Mouse (Mus musculus) testis, adult 2 months (tissue): Measurements from ENCODE around the gene Olfr1048. TPM values are rescaled to one million over a fixed set of nuclear protein-coding genes. Genes with fewer than 3 reads are reported as not detected.
"Not testable (repeated sequence)": the region's sequence is repeated elsewhere in the genome, so short reads cannot be mapped to it uniquely, and the experiment has no call there.

Experiments used
- H3K27ac ChIP-seq: fragments of 200-500 bp; 2 replicates; pipeline ENCODE4 v1.5.1; 2012; ENCODE audit warnings: low read depth, low read length; ENCODE audit not compliant: control insufficient read depth, insufficient read depth
- H3K27me3 ChIP-seq: fragments of 200-500 bp; 2 replicates; pipeline ENCODE4 v1.6.1; 2012; ENCODE audit warnings: mild to moderate bottlenecking, low read length, moderate library complexity; ENCODE audit not compliant: control insufficient read depth, insufficient read depth
- H3K36me3 ChIP-seq: fragments of 200-500 bp; 2 replicates; pipeline ENCODE4 v1.6.1; 2012; ENCODE audit warnings: mild to moderate bottlenecking, low read length; ENCODE audit not compliant: control insufficient read depth, insufficient read depth
- H3K4me1 ChIP-seq: fragments of 200-500 bp; 2 replicates; pipeline ENCODE4 v1.6.1; 2012; ENCODE audit warnings: low read length; ENCODE audit not compliant: control insufficient read depth, insufficient read depth
- H3K4me3 ChIP-seq: fragments of 200-500 bp; 2 replicates; pipeline ENCODE4 v1.5.1; 2012; ENCODE audit warnings: low read depth, mild to moderate bottlenecking, low read length, moderate library complexity, mixed read lengths; ENCODE audit not compliant: control insufficient read depth
- CTCF ChIP-seq: fragments of 200-500 bp; IDR thresholded peaks from 2 replicates; pipeline ENCODE4 v1.5.1; 2012; ENCODE audit warnings: low read depth, mild to moderate bottlenecking, inconsistent platforms, low read length, moderate library complexity; ENCODE audit not compliant: control insufficient read depth, insufficient read depth, insufficient replicate concordance
- POLR2A ChIP-seq: fragments of 200-500 bp; IDR thresholded peaks from 2 replicates; pipeline ENCODE4 v1.6.1; 2012; ENCODE audit warnings: low read depth, mild to moderate bottlenecking, inconsistent platforms, low read length, moderate library complexity; ENCODE audit not compliant: control insufficient read depth
- polyA plus RNA-seq: library from polyadenylated mRNA; depleted of rRNA; stranded (reverse); fragments of >200 nt; gene quantifications from 2 replicates; pipeline ENCODE4 v1.2.3, GENCODE M21; 2012; rRNA removed

Olfr1048 gene
- not detected in 2 replicates for polyA plus RNA-seq

- H3K4me1 ChIP-seq, result no peaks in the 10 kb centered on the region
- H3K27ac ChIP-seq, result no peak within 1 kb of the TSS
- TF ChIP-seq POLR2A (no peak), CTCF (no peak)
- no peaks in the 10 kb centered on the region for H3K36me3 ChIP-seq
- H3K27me3 ChIP-seq, result no peaks in the 10 kb centered on the region
- H3K4me3 ChIP-seq, result no peak within 1 kb of the TSS
These were observed at the start of gene Olfr1048 for GRCm38 (mm10) chr2:86240189-86240588. TSS of gene Olfr1048 (minus strand) at chr2:86240289.

GRCm38 (mm10) chr2:86278988-86279387 lies 38.9 kb upstream of the Olfr1048 start, which contains the start of gene Olfr1051:
TSS of gene Olfr1051 (minus strand) at chr2:86279088.
- H3K27ac ChIP-seq, H3K4me3 ChIP-seq, H3K4me1 ChIP-seq, H3K27me3 ChIP-seq, H3K36me3 ChIP-seq: not testable (repeated sequence)

DNA sequence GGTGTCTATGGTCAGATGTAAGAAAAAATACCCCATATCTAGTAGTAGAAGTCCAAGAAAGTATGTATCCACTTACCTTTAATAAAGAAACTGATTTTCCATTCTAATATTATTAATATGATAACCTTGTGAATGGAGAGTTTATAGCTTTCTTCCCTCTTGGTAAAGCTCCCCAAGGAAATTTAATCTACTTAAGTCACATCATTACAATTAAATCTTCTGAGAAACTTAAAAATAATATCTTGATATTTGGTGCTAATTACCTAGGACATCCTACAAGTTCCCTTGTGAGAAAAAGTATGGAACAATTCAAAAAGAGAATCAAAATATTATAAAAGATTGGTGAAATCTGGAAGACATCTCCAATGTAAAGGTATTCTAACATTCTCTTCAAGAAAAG lies 18.1 kb upstream of the Olfr1048 start, which contains the start of gene Olfr1049:
Olfr1049 (minus strand) TSS at position 101 of the 400 bp plus-strand sequence.
- not testable (repeated sequence) for H3K4me1 ChIP-seq, H3K27me3 ChIP-seq, H3K27ac ChIP-seq, H3K36me3 ChIP-seq, H3K4me3 ChIP-seq

DNA sequence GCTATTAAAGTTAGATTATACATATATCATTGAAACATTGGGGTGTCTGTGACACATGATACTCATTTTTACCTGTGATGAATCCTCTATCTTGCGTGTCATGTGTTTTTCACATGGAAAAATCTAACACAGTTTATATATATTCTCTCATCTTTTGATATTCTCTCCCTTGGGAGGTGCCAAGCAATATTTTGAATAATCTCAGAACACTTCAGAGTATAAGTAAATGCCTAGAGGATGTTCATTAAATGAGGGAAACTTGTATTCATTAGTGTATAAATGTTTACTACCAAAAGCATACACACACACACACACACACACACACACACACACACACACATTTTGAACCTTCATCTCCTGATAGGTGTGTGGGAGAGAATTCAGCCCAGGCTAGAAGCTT lies 8.8 kb downstream of the Olfr1048 start, which contains the start of gene Olfr1047:
Olfr1047 (minus strand) TSS at position 101 of the 400 bp plus-strand sequence.
- H3K27me3 ChIP-seq, result no peaks in the 10 kb centered on the region
- no peaks in the 10 kb centered on the region for H3K36me3 ChIP-seq
- TF ChIP-seq CTCF (no peak), POLR2A (no peak)
- no peak within 1 kb of the TSS for H3K4me3 ChIP-seq
- no peak within 1 kb of the TSS for H3K27ac ChIP-seq
- no peaks in the 10 kb centered on the region for H3K4me1 ChIP-seq

GRCm38 (mm10) chr2:86219214-86219613 lies 20.9 kb downstream of the Olfr1048 start, which contains the start of gene Olfr1046:
TSS of gene Olfr1046 (minus strand) at chr2:86219314.
- no peaks in the 10 kb centered on the region for H3K4me1 ChIP-seq
- no peak within 1 kb of the TSS for H3K4me3 ChIP-seq
- H3K27ac ChIP-seq, result no peak within 1 kb of the TSS
- no peaks in the 10 kb centered on the region for H3K36me3 ChIP-seq
- TF ChIP-seq CTCF (no peak), POLR2A (no peak)
- no peaks in the 10 kb centered on the region for H3K27me3 ChIP-seq

GRCm38 (mm10) chr2:86202909-86203308 lies 37.2 kb downstream of the Olfr1048 start, which contains the start of gene Olfr1045:
TSS of gene Olfr1045 (minus strand) at chr2:86203009.
- Histone ChIP-seq H3K4me3 (no peak within 1 kb of the TSS), H3K4me1 (no peaks in the 10 kb centered on the region), H3K27me3 (no peaks in the 10 kb centered on the region), H3K36me3 (no peaks in the 10 kb centered on the region), H3K27ac (no peak within 1 kb of the TSS)
- no peak for TF ChIP-seq CTCF
- TF ChIP-seq POLR2A, result no peak

DNA sequence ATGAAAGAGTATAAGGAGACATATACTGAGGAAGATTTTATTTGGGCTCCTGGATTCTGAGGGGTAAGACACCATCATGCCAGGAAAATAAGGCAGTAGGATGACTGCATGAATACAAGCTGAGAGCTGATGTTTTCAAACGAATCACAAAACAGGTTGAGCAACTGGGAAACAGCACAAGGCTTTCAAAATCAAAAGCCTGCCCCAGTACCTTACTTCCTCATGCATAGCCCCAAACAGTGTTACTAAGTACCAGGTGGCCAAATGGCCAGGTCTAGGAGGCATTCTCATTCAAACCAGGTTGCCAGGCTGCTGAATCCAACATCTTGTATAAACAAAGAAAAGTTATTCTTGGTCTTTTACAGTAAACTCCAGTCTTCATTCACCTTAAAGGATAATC lies 44.2 kb downstream of the Olfr1048 start:
- Histone ChIP-seq H3K27me3 (no peaks in the 10 kb centered on the region), H3K27ac (no peak overlapping the region), H3K4me3 (no peak overlapping the region), H3K36me3 (no peaks in the 10 kb centered on the region), H3K4me1 (no peaks in the 10 kb centered on the region)
- TF ChIP-seq CTCF, result no peak
- TF ChIP-seq POLR2A, result no peak

- Histone ChIP-seq H3K27ac (no peak within 1 kb of the TSS), H3K27me3 (no peaks in the 10 kb centered on the region), H3K36me3 (no peaks in the 10 kb centered on the region), H3K4me3 (no peak within 1 kb of the TSS), H3K4me1 (no peaks in the 10 kb centered on the region)
- TF ChIP-seq CTCF (no peak), POLR2A (no peak)
These were observed 54.5 kb downstream of the Olfr1048 start, which contains the start of gene Olfr52 for GRCm38 (mm10) chr2:86185583-86185982. TSS of gene Olfr52 (minus strand) at chr2:86185683.

Other genes starting within 250 kb of the Olfr1048 start
- gene Olfr1031, start 250.0 kb downstream of the Olfr1048 start, polyA plus RNA-seq, result not detected in 2 replicates
- gene Olfr1032, start 234.7 kb downstream of the Olfr1048 start, polyA plus RNA-seq, result not detected in 2 replicates
- 0.35 and 1.1 TPM in 2 replicates for gene Olfr1033, start 219.7 kb downstream of the Olfr1048 start, polyA plus RNA-seq
- gene Olfr1034, start 194.4 kb downstream of the Olfr1048 start, polyA plus RNA-seq, result not detected in 2 replicates
- not detected in 2 replicates for gene Olfr1036, start 166.3 kb downstream of the Olfr1048 start, polyA plus RNA-seq
- gene Olfr1037, start 152.9 kb downstream of the Olfr1048 start, polyA plus RNA-seq, result not detected in 2 replicates
- gene Olfr1039, start 104.4 kb downstream of the Olfr1048 start, polyA plus RNA-seq, result not detected in 2 replicates
- not detected in 2 replicates for gene Olfr1040, start 93.6 kb downstream of the Olfr1048 start, polyA plus RNA-seq
- not detected in 2 replicates for gene Olfr1042, start 78.5 kb downstream of the Olfr1048 start, polyA plus RNA-seq
- not detected in 2 replicates for gene Olfr1043, start 72.8 kb downstream of the Olfr1048 start, polyA plus RNA-seq
- gene Olfr1044, start 62.5 kb downstream of the Olfr1048 start, polyA plus RNA-seq, result not detected in 2 replicates
- not detected in 2 replicates for gene Olfr52, start 54.6 kb downstream of the Olfr1048 start, polyA plus RNA-seq
- gene Olfr1045, start 37.3 kb downstream of the Olfr1048 start, polyA plus RNA-seq, result not detected in 2 replicates
- gene Olfr1046, start 21.0 kb downstream of the Olfr1048 start, polyA plus RNA-seq, result not detected in 2 replicates
- gene Olfr1047, start 8.9 kb downstream of the Olfr1048 start, polyA plus RNA-seq, result not detected in 2 replicates
- not detected in 2 replicates for gene Olfr1049, start 18.0 kb upstream of the Olfr1048 start, polyA plus RNA-seq
- not detected in 2 replicates for gene Olfr1051, start 38.8 kb upstream of the Olfr1048 start, polyA plus RNA-seq
- not detected in 2 replicates for gene Olfr1052, start 52.2 kb upstream of the Olfr1048 start, polyA plus RNA-seq
- gene Olfr1053, start 75.0 kb upstream of the Olfr1048 start, polyA plus RNA-seq, result not detected in 2 replicates
- not detected in 2 replicates for gene Olfr1054, start 95.1 kb upstream of the Olfr1048 start, polyA plus RNA-seq
- gene Olfr1055, start 110.0 kb upstream of the Olfr1048 start, polyA plus RNA-seq, result not detected in 2 replicates
- gene Olfr1056, start 122.2 kb upstream of the Olfr1048 start, polyA plus RNA-seq, result not detected in 2 replicates
- gene Olfr1057, start 138.1 kb upstream of the Olfr1048 start, polyA plus RNA-seq, result not detected in 2 replicates
- not detected in 2 replicates for gene Olfr1058, start 148.3 kb upstream of the Olfr1048 start, polyA plus RNA-seq
- not detected in 2 replicates for gene Olfr1061, start 173.8 kb upstream of the Olfr1048 start, polyA plus RNA-seq
- not detected in 2 replicates for gene Olfr1062, start 186.5 kb upstream of the Olfr1048 start, polyA plus RNA-seq
- gene Olfr1065, start 210.3 kb upstream of the Olfr1048 start, polyA plus RNA-seq, result not detected in 2 replicates
- gene Olfr1066, start 216.0 kb upstream of the Olfr1048 start, polyA plus RNA-seq, result not detected in 2 replicates
- not detected in 2 replicates for gene Olfr228, start 247.1 kb upstream of the Olfr1048 start, polyA plus RNA-seq